Mouse (Mus musculus) adrenal gland, postnatal 25 days (tissue): ENCODE measurements around the gene Vps36. TPM values are rescaled to one million over a fixed set of nuclear protein-coding genes. Genes with fewer than 3 reads are reported as not detected.
A peak's percentile ranks its signal among the peaks of the same experiment; 100 is the strongest.

Source experiments
- DNase-seq: peaks from one replicate; pipeline ENCODE4 v3.0.0; 2021; ENCODE audit warnings: mixed read lengths
- long read RNA-seq: library from polyadenylated mRNA; stranded (forward); transcript quantifications from one replicate; pipeline ENCODE4 v2.0.0, GENCODE M21; 2021
- total RNA-seq: library from RNA; stranded (reverse); gene quantifications from 2 replicates; pipeline ENCODE4 v1.2.3, GENCODE M21; 2021

The Vps36 gene
- total RNA-seq = 35.5 and 40.7 TPM in 2 replicates
- long read RNA-seq, transcript Vps36-201 (14 exons, 3,574 nt) = major isoform, 61 of 74 reads
- long read RNA-seq, partial matches to known transcripts = 11 of 74 reads
- long read RNA-seq, other reads (novel, unspliced or antisense) = 2 of 74 reads

DNA sequence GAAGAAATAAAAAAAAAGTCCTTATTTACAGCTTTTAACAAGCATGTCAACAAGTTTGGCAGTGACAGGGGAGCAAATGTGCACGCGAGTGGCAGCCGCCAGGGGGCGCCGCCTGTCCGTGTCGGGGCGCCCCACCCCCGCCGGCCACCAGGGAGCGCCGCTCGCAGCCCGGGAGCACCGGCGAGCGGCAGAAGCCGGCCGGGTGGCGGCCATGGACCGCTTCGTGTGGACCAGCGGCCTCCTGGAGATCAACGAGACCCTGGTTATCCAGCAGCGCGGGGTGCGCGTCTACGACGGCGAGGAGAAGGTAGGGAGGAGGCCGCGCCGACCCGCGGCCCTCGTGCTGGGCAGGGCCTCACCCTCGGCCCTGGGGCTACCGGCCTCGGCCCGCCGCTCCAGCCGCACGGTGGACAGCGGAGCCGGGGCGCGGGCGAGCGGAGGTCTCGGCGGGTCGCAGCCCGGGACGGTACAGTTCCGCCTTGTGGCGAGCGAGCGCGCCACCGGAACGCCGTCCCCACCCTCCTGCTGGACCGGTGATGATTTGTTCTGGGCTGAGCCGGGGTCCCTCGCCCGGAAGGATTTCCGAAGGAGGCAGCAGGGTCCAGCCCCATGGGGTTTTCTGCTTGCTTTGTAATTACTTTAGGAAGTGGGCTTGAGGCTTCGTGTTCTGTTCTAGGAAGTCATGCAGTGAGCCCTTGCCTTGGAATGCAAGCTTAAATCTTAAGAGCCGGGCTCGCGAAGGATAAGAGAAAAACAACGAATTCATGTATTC is at the start of gene Vps36:
Gene Vps36 (plus strand): TSS at position 150 of the 772 bp plus-strand sequence.
- peak; percentile 93 for DNase-seq

DNA sequence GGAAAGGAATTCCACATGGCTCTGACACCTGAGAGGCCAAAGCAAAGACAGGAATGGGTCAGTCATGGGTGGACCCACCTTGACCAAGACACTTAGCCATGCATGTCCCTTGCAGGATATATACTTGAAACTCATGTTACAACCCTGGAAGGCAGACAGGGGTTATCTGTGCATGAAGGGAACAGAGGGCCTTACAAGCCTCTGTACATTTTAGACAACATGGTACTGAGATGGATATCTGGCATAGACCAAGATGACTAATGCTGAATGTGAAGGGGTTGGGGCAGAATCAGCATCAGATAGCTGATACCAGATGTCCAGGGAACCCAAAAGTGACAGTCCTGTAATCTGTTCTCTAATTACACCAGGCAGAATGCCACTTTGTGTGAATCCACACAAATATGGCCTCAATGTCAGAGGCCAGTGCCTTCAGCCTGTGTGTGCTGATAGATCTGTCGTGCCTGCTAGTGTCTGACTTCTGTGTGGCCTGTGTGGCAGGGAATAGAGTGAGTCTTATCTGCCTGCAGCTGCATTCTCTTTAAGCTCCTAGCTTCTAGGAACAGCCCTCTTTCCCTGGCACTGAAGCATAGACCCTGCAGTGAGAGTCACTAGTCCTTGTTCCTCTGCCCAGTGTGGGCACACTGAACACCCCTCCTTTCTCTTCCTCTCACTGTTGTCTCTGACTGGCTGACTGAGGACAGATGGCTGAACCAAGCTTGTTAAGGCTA is 48.7 kb upstream of the Vps36 start:
- no peak for DNase-seq

DNA sequence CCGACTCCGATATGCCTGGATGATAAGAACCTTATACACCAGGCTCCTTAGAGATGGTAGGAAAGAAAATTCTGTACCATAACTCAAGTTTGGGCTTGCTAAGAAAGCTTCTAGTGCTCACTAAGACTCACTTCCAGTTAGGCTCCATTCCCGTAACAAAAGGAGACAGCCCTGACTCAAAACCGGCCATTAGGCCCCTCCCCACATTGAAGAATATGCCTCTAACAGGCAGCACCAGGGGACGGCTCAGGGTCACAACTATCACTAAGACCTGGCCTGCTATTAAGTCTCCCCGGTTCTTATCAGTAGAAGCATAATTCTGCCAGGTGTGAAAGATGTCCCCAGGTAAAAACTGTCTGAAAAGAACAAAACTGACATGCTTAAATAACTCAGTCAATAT is 46.8 kb upstream of the Vps36 start:
- DNase-seq = no peak

GRCm38 (mm10) chr8:22147706-22148366 is 44.8 kb upstream of the Vps36 start:
- DNase-seq = no peak

GRCm38 (mm10) chr8:22148367-22148740 is 44.3 kb upstream of the Vps36 start:
- DNase-seq = no peak

DNA sequence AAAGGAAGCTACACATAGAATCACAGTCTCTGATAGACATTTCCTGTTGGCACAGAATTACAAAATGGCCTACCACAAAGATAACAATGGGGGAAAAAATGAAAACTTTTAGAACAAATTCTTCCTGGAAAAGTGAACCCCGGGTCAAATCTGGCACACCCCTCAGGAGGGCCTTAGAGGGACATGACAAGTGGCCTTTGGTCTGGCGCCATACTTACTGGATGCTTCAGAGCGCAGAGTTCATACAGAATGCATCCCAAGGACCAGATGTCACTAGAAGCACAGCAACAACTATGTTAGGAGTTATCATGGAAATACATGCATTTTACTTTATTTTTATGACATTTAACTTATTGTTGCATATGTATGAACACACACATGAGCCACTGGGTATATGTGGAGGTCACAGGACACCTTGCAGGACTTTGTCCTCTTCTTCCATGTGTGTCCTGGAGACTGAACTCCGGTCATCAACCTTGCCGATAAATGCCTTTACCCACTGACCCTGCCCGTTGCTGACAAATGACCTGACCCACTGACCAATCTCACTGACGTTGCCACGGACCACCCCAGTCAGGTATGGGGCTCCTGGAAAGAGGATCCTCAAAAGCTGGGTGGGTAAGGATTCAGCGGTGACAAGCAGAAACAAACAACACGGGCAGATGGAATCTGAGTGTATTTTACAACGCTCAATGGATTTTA is 42.8 kb upstream of the Vps36 start:
- DNase-seq = no peak

DNA sequence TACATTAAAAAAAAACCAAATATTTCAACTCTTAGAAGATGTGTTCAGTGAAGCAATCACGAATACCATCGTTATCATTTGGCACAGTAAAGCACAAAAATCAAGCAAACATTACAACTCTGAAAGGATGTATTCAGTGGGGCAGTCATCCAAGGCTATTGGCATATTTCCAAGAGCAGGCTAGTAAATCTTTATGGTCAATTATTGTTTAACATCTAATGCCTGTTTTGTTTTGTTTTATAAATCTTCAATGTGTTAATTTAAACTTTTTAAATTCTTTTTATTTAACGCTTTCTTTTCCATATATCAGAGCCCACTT is 42.3 kb upstream of the Vps36 start:
- DNase-seq = peak; percentile 47

DNA sequence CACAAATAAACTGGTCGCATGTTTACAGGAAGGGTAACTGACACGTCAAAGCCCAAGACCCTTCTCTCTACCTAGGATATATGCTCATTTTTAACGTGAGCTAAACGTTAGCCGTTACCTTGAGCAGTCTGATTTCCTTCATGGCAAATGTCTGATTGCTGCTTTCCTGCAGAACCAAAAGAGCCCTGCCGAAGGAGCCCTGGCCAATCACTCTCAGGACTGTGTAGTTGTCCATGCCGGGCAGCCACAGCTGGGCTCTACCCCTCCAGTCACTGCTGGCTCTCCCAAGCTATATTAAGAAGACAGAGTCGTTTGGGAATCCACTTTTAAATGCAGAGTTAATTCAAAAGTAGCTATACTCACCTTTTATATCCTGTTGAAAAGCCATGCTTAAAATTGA is 30.4 kb upstream of the Vps36 start:
- no peak for DNase-seq

- DNase-seq = no peak
Measured at GRCm38 (mm10) chr8:22164431-22164830, 28.2 kb upstream of the Vps36 start.

DNA sequence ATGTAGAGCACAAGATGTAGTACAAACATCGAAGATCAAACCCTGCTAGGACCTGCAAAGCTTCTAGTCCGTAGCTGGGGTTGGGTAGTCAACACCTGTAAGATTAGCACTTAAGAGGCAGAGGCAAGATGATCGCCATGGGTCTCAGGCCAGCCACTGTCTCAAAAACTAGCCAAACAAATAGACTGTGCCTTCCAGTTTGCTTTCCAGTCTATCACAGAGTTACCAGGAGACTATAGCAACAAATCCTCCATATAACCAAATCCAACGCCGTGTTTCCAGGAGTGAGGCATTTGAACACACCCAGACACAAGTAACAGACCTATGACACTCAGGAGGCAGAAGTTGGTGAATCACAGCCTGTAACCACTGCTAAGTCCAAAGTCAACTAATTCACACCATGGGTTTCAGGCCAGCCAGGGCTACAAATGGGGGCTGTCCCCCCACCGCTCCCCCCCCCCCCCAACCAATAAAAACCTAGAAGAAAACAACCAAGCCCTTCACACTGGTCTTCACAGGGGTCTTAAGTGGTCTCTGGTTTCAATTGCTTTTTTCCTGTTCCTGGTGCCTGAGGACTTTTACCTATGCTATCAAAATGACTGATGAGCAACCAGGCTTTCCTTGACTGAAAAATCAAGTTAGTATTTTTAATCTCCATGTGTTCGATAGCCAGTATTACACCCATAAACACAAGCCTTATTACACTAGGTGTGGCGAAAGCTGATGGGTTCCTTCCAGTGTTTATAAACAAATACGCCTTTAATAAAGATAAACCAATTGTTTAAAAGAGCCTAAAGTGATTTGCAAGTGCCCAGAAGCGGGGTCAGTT is 27.1 kb upstream of the Vps36 start:
- no peak for DNase-seq

DNA sequence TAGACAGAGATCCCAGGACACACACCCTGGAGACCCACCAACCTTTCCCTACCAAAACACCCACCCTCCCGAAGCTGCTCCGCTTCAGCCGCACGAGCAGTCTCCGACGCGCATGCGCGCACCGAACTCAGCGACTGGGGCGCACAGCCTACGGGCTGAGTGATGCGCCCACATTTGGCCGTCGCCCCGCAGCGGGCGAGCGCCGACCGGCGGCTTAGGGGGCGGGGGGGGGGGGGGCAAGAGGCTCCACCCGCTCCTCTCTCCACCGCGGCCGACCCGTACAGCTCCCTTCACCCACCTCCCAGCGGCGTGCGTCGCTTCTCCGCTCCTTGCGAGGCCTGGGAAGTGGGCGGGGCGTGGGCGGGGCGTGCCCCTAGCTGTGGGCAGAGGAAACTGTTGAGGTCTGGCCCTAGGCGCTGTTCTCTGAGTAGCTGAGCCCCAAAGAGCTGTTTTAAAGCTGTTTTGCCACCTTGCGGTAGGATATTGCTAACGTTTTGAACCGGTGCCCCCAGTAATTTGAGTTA is 26.5 kb upstream of the Vps36 start, which contains the start of gene Nek3:
Gene Nek3 (minus strand): TSS at position 356 of the 524 bp plus-strand sequence.
- peak; percentile 90 for DNase-seq

DNA sequence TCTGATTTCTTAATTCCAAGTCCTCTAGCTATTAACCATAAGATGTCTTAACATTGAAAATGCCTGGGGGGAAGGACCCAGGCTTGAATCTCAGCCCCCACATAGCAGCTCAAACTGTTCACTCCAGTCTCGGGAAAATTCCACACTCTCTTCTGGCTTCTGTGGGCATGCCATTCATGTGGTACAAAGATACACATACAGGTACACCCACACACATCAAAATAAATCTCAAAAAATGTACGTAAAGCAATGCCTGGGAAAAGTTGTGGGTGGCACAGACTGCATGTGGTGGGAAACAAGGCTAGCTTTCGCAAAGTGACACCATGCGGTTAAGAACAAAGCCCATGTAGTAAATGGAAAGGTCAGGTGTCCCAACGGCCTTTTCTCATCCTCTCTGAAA is 23.4 kb upstream of the Vps36 start:
- DNase-seq = no peak

- no peak for DNase-seq
Measured at GRCm38 (mm10) chr8:22175966-22176365, 16.6 kb upstream of the Vps36 start.

DNA sequence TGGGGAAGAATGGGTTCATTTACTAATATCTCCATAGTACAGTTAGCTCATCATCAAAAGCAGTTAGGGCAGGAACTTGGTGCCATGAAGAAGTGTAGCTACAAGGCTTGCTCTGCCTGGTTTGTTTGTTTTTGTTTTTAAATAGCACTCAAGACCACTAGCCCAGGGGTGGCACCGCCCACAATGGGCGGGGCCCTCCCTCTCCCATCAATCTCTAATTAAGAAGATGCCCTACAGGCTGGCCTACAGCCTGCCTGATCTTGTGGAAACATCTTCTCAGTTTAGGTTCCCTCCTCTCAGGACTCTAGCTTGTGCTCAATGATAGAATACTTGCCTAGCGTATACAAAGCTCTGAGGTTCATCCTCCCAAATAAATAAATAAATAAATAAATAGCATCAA is 7.7 kb upstream of the Vps36 start:
- no peak for DNase-seq

- peak; percentile 94 for DNase-seq
Measured at GRCm38 (mm10) chr8:22185431-22186397, 6.9 kb upstream of the Vps36 start, which contains the start of gene Ckap2. Ckap2 (minus strand) TSS chr8:22185819.

- DNase-seq = no peak
Measured at GRCm38 (mm10) chr8:22193432-22194010, 912 bp downstream of the Vps36 start.

DNA sequence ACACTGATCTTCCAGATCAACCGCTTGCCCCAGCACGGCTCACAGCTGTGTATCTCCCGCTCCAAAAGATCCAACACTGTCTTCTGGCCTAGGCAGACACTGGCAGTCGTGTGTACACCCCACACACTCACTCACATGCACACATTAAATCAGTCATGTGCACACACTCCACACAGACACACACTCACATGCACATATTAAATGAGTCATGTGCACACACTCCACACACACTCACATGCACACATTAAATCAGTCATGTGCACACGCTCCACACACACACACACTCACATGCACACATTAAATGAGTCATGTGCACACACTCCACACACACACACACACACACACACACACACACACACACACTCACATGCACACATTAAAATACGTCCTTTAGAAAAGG is 5.3 kb downstream of the Vps36 start:
- DNase-seq = no peak

- DNase-seq = no peak
Measured at GRCm38 (mm10) chr8:22199481-22199880, 6.9 kb downstream of the Vps36 start.

DNA sequence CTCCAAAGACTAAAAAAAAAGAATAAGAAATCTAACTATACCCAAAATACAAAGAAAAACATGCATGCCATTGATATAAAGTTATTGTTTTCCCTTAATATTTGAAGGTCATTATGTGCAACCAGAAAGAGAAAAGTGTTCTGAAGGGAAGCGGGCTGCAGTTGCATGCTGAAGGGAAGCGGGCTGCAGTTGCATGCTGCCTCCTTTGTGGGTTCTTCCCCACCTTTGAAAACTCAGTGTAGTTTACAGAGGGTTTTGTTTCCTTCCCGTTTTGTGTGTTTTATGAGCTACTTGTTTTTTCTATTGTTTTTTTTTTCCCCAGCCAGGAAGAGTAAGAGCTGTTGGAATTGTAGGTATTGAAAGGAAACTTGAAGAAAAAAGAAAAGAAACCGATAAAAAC is 14.9 kb downstream of the Vps36 start:
- DNase-seq = no peak

DNA sequence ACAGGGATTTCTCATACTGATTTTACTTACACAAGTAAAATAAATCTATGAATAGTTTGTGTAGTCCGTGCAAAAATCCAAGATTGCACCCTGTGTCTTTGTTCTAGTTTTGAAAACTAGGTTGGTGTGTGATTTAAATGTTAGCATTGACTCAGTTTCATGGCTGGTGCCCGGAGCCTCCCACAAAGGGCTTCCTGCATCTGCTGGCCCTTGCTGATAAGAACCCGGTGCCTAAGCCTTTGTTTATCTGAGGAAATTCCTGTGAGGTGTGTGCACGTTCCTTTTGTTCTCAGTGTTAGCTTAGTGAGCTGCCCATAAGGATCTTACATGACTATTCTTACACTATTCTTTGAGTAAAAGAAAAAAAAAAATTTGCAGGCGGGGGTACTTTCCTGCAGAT is 16.4 kb downstream of the Vps36 start:
- DNase-seq = no peak
